Mouse (Mus musculus) intestine, postnatal 0 days (tissue): ENCODE results near the gene Med23. TPM values are rescaled to one million over a fixed set of nuclear protein-coding genes. Genes with fewer than 3 reads are reported as not detected.

Experiments used
- ATAC-seq: fragments of 200-750 bp; cut with Nextera tagmentation; 2 replicates; pipeline ENCODE4 v1.8.0; 2017; ENCODE audit warnings: mild to moderate bottlenecking, moderate TSS enrichment, moderate library complexity
- H3K27ac ChIP-seq: fragments of 300-500 bp; sonication (generic); 2 replicates; pipeline ENCODE4 v1.5.1; 2014; ENCODE audit warnings: mild to moderate bottlenecking, low read depth, low read length, moderate library complexity
- H3K27me3 ChIP-seq: fragments of 300-500 bp; sonication (generic); replicated peaks from 2 replicates; pipeline ENCODE4 v1.6.1; 2014; ENCODE audit warnings: low read length, mixed read lengths; ENCODE audit not compliant: control insufficient read depth, insufficient read depth
- H3K36me3 ChIP-seq: fragments of 300-500 bp; sonication (generic); 2 replicates; pipeline ENCODE4 v1.6.1; 2014; ENCODE audit warnings: mild to moderate bottlenecking, moderate library complexity; ENCODE audit not compliant: control insufficient read depth, insufficient read depth
- H3K4me1 ChIP-seq: fragments of 300-500 bp; sonication (generic); replicated peaks from 2 replicates; pipeline ENCODE4 v1.6.1; 2014; ENCODE audit warnings: antibody characterized with exemption, low read length, mixed read lengths; ENCODE audit not compliant: control insufficient read depth, insufficient read depth
- H3K4me2 ChIP-seq: fragments of 300-500 bp; sonication (generic); replicated peaks from 2 replicates; pipeline ENCODE4 v1.6.1; 2014; ENCODE audit warnings: low read depth, mild to moderate bottlenecking, moderate library complexity
- H3K4me3 ChIP-seq: fragments of 300-500 bp; sonication (generic); 2 replicates; pipeline ENCODE4 v1.5.1; 2014; ENCODE audit warnings: low read depth, low read length
- H3K9ac ChIP-seq: fragments of 300-500 bp; sonication (generic); 2 replicates; pipeline ENCODE4 v1.6.1; 2014; ENCODE audit warnings: mild to moderate bottlenecking, low read depth, low read length
- H3K9me3 ChIP-seq: fragments of 300-500 bp; sonication (generic); 2 replicates; pipeline ENCODE4 v1.6.1; 2016; ENCODE audit warnings: mixed run types; ENCODE audit not compliant: control insufficient read depth
- CTCF ChIP-seq: sonication (generic); IDR thresholded peaks from 2 replicates; pipeline ENCODE4 v1.5.1; 2016; ENCODE audit warnings: low read depth, mild to moderate bottlenecking, control low read depth, antibody characterized with exemption, moderate library complexity
- WGBS: fragments of 180-500 bp; shearing (Covaris S2); extraction: QIAGEN DNeasy Blood & Tissue Kit; methylation state at CpG from one replicate; pipeline ENCODE4 v1.1.7; 2014; 5-methylcytosine and 5-hydroxymethylcytosine counted together
- polyA plus RNA-seq: library from polyadenylated mRNA; unstranded; fragments of >200 nt; fragmentation: Nextera tagmentation; extraction: Ambion mirVana; gene quantifications from 2 replicates; pipeline ENCODE4 v1.2.1, GENCODE M21; 2015

Gene Med23
- 5.7 and 5.8 TPM in 2 replicates for polyA plus RNA-seq

DNA sequence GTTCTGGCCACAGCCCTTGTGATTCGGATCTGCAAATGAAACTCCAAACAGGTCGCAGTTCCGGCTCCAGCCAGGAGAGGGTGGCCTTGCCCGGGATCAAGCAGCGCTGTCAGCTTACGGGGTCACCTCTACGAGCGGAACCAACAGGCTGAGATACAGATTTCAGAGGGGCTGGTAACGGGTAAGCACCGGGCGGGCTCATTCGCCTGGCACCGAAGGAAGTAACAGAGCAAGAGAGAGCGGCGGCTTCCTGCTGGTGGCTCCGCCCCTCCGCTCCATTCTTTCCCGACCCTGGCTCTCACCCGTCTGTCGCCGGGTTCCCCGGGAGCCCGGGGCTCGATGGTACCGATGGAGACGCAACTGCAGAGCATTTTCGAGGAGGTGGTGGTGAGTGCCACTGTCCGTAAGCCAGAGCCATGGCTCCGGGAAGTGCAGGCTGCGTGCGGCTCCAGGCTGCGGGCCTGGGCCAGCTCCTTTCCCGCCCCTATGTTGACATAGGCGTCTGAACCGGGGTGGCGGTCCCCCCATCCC lies at the start of gene Med23:
TSS of gene Med23 (plus strand) at position 227 of the 531 bp plus-strand sequence.
- TF ChIP-seq CTCF, result peak; percentile 98
- peak within 1 kb of the TSS; percentile 89 for H3K9ac ChIP-seq

DNA sequence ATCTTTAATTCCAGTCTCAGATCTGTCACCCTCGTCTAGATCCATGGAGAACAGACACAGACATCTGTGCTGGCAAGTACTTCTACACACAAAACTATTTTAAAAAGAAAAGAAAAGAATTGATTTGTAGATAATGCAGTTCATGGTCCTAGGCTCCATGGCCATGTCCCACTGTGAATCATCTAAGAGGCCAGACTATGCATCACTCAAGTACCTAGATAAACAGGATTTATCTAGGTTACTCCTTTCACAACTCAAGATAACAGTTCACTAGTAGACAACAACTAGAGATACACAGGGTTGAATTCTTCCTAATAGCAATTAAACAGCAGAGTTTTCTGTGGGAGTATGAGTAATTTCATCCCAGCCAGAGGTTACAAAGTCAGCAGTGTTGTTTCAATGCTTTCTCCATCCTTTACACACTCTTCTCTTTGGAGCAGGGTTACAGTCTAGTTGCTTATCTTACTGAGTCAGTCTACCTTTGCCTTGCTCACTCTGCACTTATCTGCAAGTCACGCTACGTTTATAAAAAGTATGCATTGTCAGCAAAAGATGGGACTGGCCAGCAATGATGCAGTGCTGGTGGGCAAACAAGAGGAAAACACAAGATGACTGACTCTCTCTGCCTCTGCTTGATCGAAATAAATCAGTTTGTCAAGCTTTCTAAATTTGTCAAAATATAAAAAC lies 47.7 kb upstream of the Med23 start:
- H3K27me3 ChIP-seq, result no peaks in the 10 kb centered on the region
- ATAC-seq, result peak; percentile 84
- TF ChIP-seq CTCF, result no peak
- no peak overlapping the region for H3K9ac ChIP-seq
- 51% methylated on average over 4 of the region's 4 CpGs for WGBS
- no peaks in the 10 kb centered on the region for H3K9me3 ChIP-seq
- H3K4me2 ChIP-seq, result no peak overlapping the region
- no peak overlapping the region for H3K4me3 ChIP-seq
- H3K4me1 ChIP-seq, result 0 out of 2 replicates have a peak, but pooled peaks cover 3% of the 10 kb centered on the region
- peak overlapping the region; percentile 55 for H3K27ac ChIP-seq
- peaks cover 12% of the 10 kb centered on the region; the same call in 1 of the 2 replicates for H3K36me3 ChIP-seq

More for the DNA sequence above, at the start of gene Med23:
- Histone ChIP-seq H3K27me3 (no peaks in the 10 kb centered on the region), H3K36me3 (peaks cover 25% of the 10 kb centered on the region; the same call in 1 of the 2 replicates), H3K4me2 (peak within 1 kb of the TSS; percentile 66), H3K9me3 (no peaks in the 10 kb centered on the region), H3K4me3 (peak within 1 kb of the TSS; percentile 91), H3K27ac (no peak within 1 kb of the TSS), H3K4me1 (no peaks in the 10 kb centered on the region)
- ATAC-seq, result peak; percentile 99
- WGBS, result under 1% methylated on average over 36 of the region's 36 CpGs

- no peak for ATAC-seq
- H3K4me2 ChIP-seq, result no peak overlapping the region
- TF ChIP-seq CTCF, result no peak
- no peak overlapping the region for H3K27ac ChIP-seq
- no peaks in the 10 kb centered on the region for H3K27me3 ChIP-seq
- 0 out of 2 replicates have a peak, but pooled peaks cover 3% of the 10 kb centered on the region for H3K4me1 ChIP-seq
- H3K4me3 ChIP-seq, result no peak overlapping the region
- no peaks in the 10 kb centered on the region for H3K9me3 ChIP-seq
- 0 out of 2 replicates have a peak, but pooled peaks cover 5% of the 10 kb centered on the region for H3K36me3 ChIP-seq
- WGBS, result 45% methylated on average over 1 of the region's 1 CpGs
- no peak overlapping the region for H3K9ac ChIP-seq
Measured at GRCm38 (mm10) chr10:24822842-24823241, 46.9 kb upstream of the Med23 start.

DNA sequence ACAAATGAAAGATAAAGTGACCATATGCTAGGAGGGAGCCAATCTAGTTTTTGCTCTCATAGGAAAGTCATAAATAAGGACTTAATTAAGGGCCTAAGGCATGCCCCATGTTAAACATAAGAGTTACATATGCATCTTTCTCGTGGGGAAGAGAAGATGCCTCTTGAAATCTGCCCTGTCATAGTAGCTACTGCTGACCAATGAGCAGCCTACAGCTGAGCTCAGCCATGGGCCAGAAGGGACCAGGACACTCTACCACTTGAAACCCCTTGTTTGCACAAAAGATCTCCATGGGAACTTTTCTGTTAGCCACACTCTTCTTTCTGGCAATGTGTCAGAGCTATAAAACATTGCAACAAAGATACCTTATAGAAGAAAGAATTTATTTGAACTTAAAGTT lies 46.5 kb upstream of the Med23 start:
- 0 out of 2 replicates have a peak, but pooled peaks cover under 1% of the 10 kb centered on the region for H3K36me3 ChIP-seq
- H3K4me2 ChIP-seq, result no peak overlapping the region; the same call in 1 of the 2 replicates
- no peak for ATAC-seq

GRCm38 (mm10) chr10:24823697-24824535 lies 45.9 kb upstream of the Med23 start:
- no peaks in the 10 kb centered on the region for H3K27me3 ChIP-seq
- peak overlapping the region; percentile 9; the same call in 1 of the 2 replicates for H3K4me2 ChIP-seq
- 50% methylated on average over 16 of the region's 16 CpGs for WGBS
- no peak for TF ChIP-seq CTCF
- H3K9ac ChIP-seq, result no peak overlapping the region
- peak overlapping the region; percentile 5; the same call in 1 of the 2 replicates for H3K27ac ChIP-seq
- 0 out of 2 replicates have a peak, but pooled peaks cover 3% of the 10 kb centered on the region for H3K4me1 ChIP-seq
- no peaks in the 10 kb centered on the region for H3K36me3 ChIP-seq
- no peak for ATAC-seq
- no peaks in the 10 kb centered on the region for H3K9me3 ChIP-seq
- H3K4me3 ChIP-seq, result no peak overlapping the region

More for the DNA sequence above, 46.5 kb upstream of the Med23 start:
- no peaks in the 10 kb centered on the region for H3K9me3 ChIP-seq
- H3K9ac ChIP-seq, result no peak overlapping the region
- H3K27ac ChIP-seq, result no peak overlapping the region
- 0 out of 2 replicates have a peak, but pooled peaks cover 3% of the 10 kb centered on the region for H3K4me1 ChIP-seq
- H3K27me3 ChIP-seq, result no peaks in the 10 kb centered on the region
- WGBS, result 24% methylated on average over 1 of the region's 1 CpGs
- TF ChIP-seq CTCF, result no peak
- H3K4me3 ChIP-seq, result no peak overlapping the region

GRCm38 (mm10) chr10:24824621-24825020 lies 45.2 kb upstream of the Med23 start:
- Histone ChIP-seq H3K4me2 (no peak overlapping the region), H3K4me1 (0 out of 2 replicates have a peak, but pooled peaks cover 3% of the 10 kb centered on the region), H3K36me3 (no peaks in the 10 kb centered on the region), H3K27ac (no peak overlapping the region), H3K27me3 (no peaks in the 10 kb centered on the region), H3K4me3 (no peak overlapping the region), H3K9ac (no peak overlapping the region), H3K9me3 (no peaks in the 10 kb centered on the region)
- ATAC-seq, result no peak
- WGBS, result 83% methylated on average over 8 of the region's 8 CpGs
- TF ChIP-seq CTCF, result no peak
